Mouse (Mus musculus): ENCODE results near the gene Vsx1. TPM values are rescaled to one million over a fixed set of nuclear protein-coding genes. Genes with fewer than 3 reads are reported as not detected.

Gene Vsx1
- polyA plus RNA-seq, 1 experiment from 2014 or later: not detected

- no peaks in the 10 kb centered on the region for H3K27me3 ChIP-seq
- in situ Hi-C loops (cut with MboI; ENCODE audit: low pct_unique_long_range_greater_than_20kb): no loop called here
- TF ChIP-seq CTCF (IDR thresholded peaks at IDR 0.05): no peak
- ChIA-PET POLR2A (no interaction called here), CTCF (interaction anchor here (1.3 kb wide), 1 partner anchor 32 kb away, joined by 3 read pairs; no protein-coding TSS in a partner anchor)
- DNase-seq (ENCODE audit: low read depth, low spot score) (no peak), ATAC-seq (no peak)
Measured at GRCm38 (mm10) chr2:150646411-150647121, 42.6 kb downstream of the Vsx1 start.

- DNase-seq (ENCODE audit: low read depth, low spot score): no peak
- CTCF ChIA-PET: interaction anchor here (1.3 to 1.6 kb wide), 2 partner anchors 29 to 33 kb away, joined by 3 read pairs; no protein-coding TSS in a partner anchor
- in situ Hi-C loops (cut with MboI; ENCODE audit: low pct_unique_long_range_greater_than_20kb): no loop called here
Measured at GRCm38 (mm10) chr2:150645225-150645624, 43.9 kb downstream of the Vsx1 start.

GRCm38 (mm10) chr2:150643726-150644415 is 45.3 kb downstream of the Vsx1 start:
- ATAC-seq (no peak), DNase-seq (ENCODE audit: low read depth, low spot score) (no peak)
- no peaks in the 10 kb centered on the region for H3K27me3 ChIP-seq
- in situ Hi-C loops (cut with MboI; ENCODE audit: low pct_unique_long_range_greater_than_20kb): no loop called here
- TF ChIP-seq CTCF (IDR thresholded peaks at IDR 0.05): no peak
- POLR2A ChIA-PET: no interaction called here
- CTCF ChIA-PET: interaction anchor here (1.6 kb wide), 1 partner anchor 28 kb away, joined by 3 read pairs; no protein-coding TSS in a partner anchor

More at GRCm38 (mm10) chr2:150645225-150645624, 43.9 kb downstream of the Vsx1 start:
- no peaks in the 10 kb centered on the region for H3K27me3 ChIP-seq
- TF ChIP-seq CTCF (IDR thresholded peaks at IDR 0.05): no peak
- POLR2A ChIA-PET: no interaction called here
- ATAC-seq: no peak

- DNase-seq (ENCODE audit: low read depth, low spot score) (no peak), ATAC-seq (no peak)
- H3K27me3 ChIP-seq: no peaks in the 10 kb centered on the region
- in situ Hi-C loops (cut with MboI; ENCODE audit: low pct_unique_long_range_greater_than_20kb): no loop called here
- CTCF ChIA-PET: no interaction called here
- TF ChIP-seq CTCF (IDR thresholded peaks at IDR 0.05): no peak
- POLR2A ChIA-PET: no interaction called here
Measured at GRCm38 (mm10) chr2:150643166-150643565, 46.0 kb downstream of the Vsx1 start.

- peaks cover 4% of the 10 kb centered on the region for H3K27me3 ChIP-seq
- CTCF ChIA-PET: no interaction called here
- no peak for TF ChIP-seq CTCF (IDR thresholded peaks at IDR 0.05)
- DNase-seq (ENCODE audit: low read depth, low spot score) (no peak), ATAC-seq (no peak)
- POLR2A ChIA-PET: no interaction called here
- in situ Hi-C loops (cut with MboI; ENCODE audit: low pct_unique_long_range_greater_than_20kb): no loop called here
Measured at GRCm38 (mm10) chr2:150638370-150638733, 50.8 kb downstream of the Vsx1 start.

- CTCF ChIA-PET: no interaction called here
- POLR2A ChIA-PET: no interaction called here
Measured at GRCm38 (mm10) chr2:150637702-150638369, 51.3 kb downstream of the Vsx1 start.

GRCm38 (mm10) chr2:150635877-150636446 is 53.2 kb downstream of the Vsx1 start:
- in situ Hi-C loops (cut with MboI; ENCODE audit: low pct_unique_long_range_greater_than_20kb): no loop called here

More at GRCm38 (mm10) chr2:150637702-150638369, 51.3 kb downstream of the Vsx1 start:
- in situ Hi-C loops (cut with MboI; ENCODE audit: low pct_unique_long_range_greater_than_20kb): no loop called here
- ATAC-seq (no peak), DNase-seq (ENCODE audit: low read depth, low spot score) (no peak)
- no peak for TF ChIP-seq CTCF (IDR thresholded peaks at IDR 0.05)
- peaks cover 4% of the 10 kb centered on the region for H3K27me3 ChIP-seq

More at GRCm38 (mm10) chr2:150635877-150636446, 53.2 kb downstream of the Vsx1 start:
- H3K27me3 ChIP-seq: peaks cover 4% of the 10 kb centered on the region
- ChIA-PET POLR2A (no interaction called here), CTCF (no interaction called here)
- no peak for ATAC-seq
- DNase-seq (ENCODE audit: low read depth, low spot score): no peak
- TF ChIP-seq CTCF (IDR thresholded peaks at IDR 0.05): no peak

Other genes starting within 250 kb of the Vsx1 start
- 2.1 TPM for gene Zfp442, start 237.9 kb downstream of the Vsx1 start, polyA plus RNA-seq (2021)
- 0.06 TPM for gene Zfp345, start 204.3 kb downstream of the Vsx1 start, polyA plus RNA-seq (2021)
- gene Cst7, start 118.9 kb downstream of the Vsx1 start, polyA plus RNA-seq (2021): not detected
- 68.9 TPM for gene Apmap, start 80.8 kb downstream of the Vsx1 start, polyA plus RNA-seq (2021)
- 0.77 TPM for gene Acss1, start 20.9 kb downstream of the Vsx1 start, polyA plus RNA-seq (2021)
- gene Entpd6, start 59.7 kb upstream of the Vsx1 start, polyA plus RNA-seq (2021): 8.9 TPM
- gene Pygb, start 97.4 kb upstream of the Vsx1 start, polyA plus RNA-seq (2021): 66.6 TPM
- gene Abhd12, start 215.4 kb upstream of the Vsx1 start, polyA plus RNA-seq (2021): 78.5 TPM
- gene Gins1, start 216.0 kb upstream of the Vsx1 start, polyA plus RNA-seq (2021): 10.5 TPM